Mouse (Mus musculus): ENCODE results near the gene Pgpep1l. TPM values are rescaled to one million over a fixed set of nuclear protein-coding genes. Genes with fewer than 3 reads are reported as not detected.

The Pgpep1l gene
- polyA plus RNA-seq, 1 experiment from 2014 or later: not detected

GRCm38 (mm10) chr7:68259523-68260081, 4.4 kb downstream of the Pgpep1l start:
- Histone ChIP-seq H3K27me3 (no peaks in the 10 kb centered on the region), H3K4me3 (replicated peaks) (no peak overlapping the region), H3K9ac (replicated peaks) (no peak overlapping the region), H3K4me2 (no peak overlapping the region), H3K36me3 (no peaks in the 10 kb centered on the region), H3K9me3 (no peaks in the 10 kb centered on the region), H3K27ac (no peak overlapping the region), H3K4me1 (replicated peaks) (peaks cover 31% of the 10 kb centered on the region)
- WGBS: 70% methylated on average over 6 of the region's 6 CpGs
- no peak for ATAC-seq (ENCODE audit: insufficient number of reproducible peaks, insufficient read depth, low FRiP score, low TSS enrichment, low read depth)

- peaks cover 21% of the 10 kb centered on the region for H3K4me1 ChIP-seq (replicated peaks)
- H3K36me3 ChIP-seq: no peaks in the 10 kb centered on the region
- WGBS: 76% methylated on average over 17 of the region's 17 CpGs
- no peak overlapping the region for H3K4me2 ChIP-seq
- no peaks in the 10 kb centered on the region for H3K9me3 ChIP-seq
- H3K9ac ChIP-seq (replicated peaks): no peak overlapping the region
- H3K27ac ChIP-seq: no peak overlapping the region
- no peak for ATAC-seq (ENCODE audit: insufficient number of reproducible peaks, insufficient read depth, low FRiP score, low TSS enrichment, low read depth)
- H3K27me3 ChIP-seq: no peaks in the 10 kb centered on the region
- no peak overlapping the region for H3K4me3 ChIP-seq (replicated peaks)
Measured at GRCm38 (mm10) chr7:68258326-68259150, 5.5 kb downstream of the Pgpep1l start.

GRCm38 (mm10) chr7:68257767-68258166, 6.3 kb downstream of the Pgpep1l start:
- Histone ChIP-seq H3K36me3 (no peaks in the 10 kb centered on the region), H3K27me3 (no peaks in the 10 kb centered on the region), H3K4me3 (replicated peaks) (no peak overlapping the region), H3K4me1 (replicated peaks) (peaks cover 17% of the 10 kb centered on the region), H3K9me3 (no peaks in the 10 kb centered on the region), H3K27ac (no peak overlapping the region), H3K4me2 (no peak overlapping the region), H3K9ac (replicated peaks) (no peak overlapping the region)
- ATAC-seq (ENCODE audit: insufficient number of reproducible peaks, insufficient read depth, low FRiP score, low TSS enrichment, low read depth): no peak
- 69% methylated on average over 2 of the region's 2 CpGs for WGBS

- H3K9me3 ChIP-seq: peaks cover 5% of the 10 kb centered on the region
- no peak for ATAC-seq (ENCODE audit: insufficient number of reproducible peaks, insufficient read depth, low FRiP score, low TSS enrichment, low read depth)
- no peak overlapping the region for H3K4me2 ChIP-seq
- H3K4me1 ChIP-seq (replicated peaks): peaks cover 10% of the 10 kb centered on the region
- no peaks in the 10 kb centered on the region for H3K36me3 ChIP-seq
- no peak overlapping the region for H3K9ac ChIP-seq (replicated peaks)
- WGBS: 86% methylated on average over 3 of the region's 3 CpGs
- H3K27me3 ChIP-seq: no peaks in the 10 kb centered on the region
- no peak overlapping the region for H3K27ac ChIP-seq
- no peak overlapping the region for H3K4me3 ChIP-seq (replicated peaks)
Measured at GRCm38 (mm10) chr7:68250902-68251301, 13.1 kb downstream of the Pgpep1l start.

GRCm38 (mm10) chr7:68250411-68250810, 13.6 kb downstream of the Pgpep1l start:
- H3K36me3 ChIP-seq: no peaks in the 10 kb centered on the region
- no peak for ATAC-seq (ENCODE audit: insufficient number of reproducible peaks, insufficient read depth, low FRiP score, low TSS enrichment, low read depth)
- 89% methylated on average over 1 of the region's 1 CpGs for WGBS
- no peak overlapping the region for H3K4me2 ChIP-seq
- H3K4me1 ChIP-seq (replicated peaks): peaks cover 15% of the 10 kb centered on the region
- H3K9ac ChIP-seq (replicated peaks): no peak overlapping the region
- H3K9me3 ChIP-seq: peaks cover 5% of the 10 kb centered on the region
- H3K27ac ChIP-seq: no peak overlapping the region
- H3K4me3 ChIP-seq (replicated peaks): no peak overlapping the region
- no peaks in the 10 kb centered on the region for H3K27me3 ChIP-seq

- no peak overlapping the region for H3K4me3 ChIP-seq (replicated peaks)
- no peak overlapping the region for H3K27ac ChIP-seq
- H3K4me1 ChIP-seq (replicated peaks): peaks cover 16% of the 10 kb centered on the region
- H3K9ac ChIP-seq (replicated peaks): no peak overlapping the region
- no peaks in the 10 kb centered on the region for H3K27me3 ChIP-seq
- H3K9me3 ChIP-seq: peaks cover 5% of the 10 kb centered on the region
- no peaks in the 10 kb centered on the region for H3K36me3 ChIP-seq
- no peak for ATAC-seq (ENCODE audit: insufficient number of reproducible peaks, insufficient read depth, low FRiP score, low TSS enrichment, low read depth)
- H3K4me2 ChIP-seq: no peak overlapping the region
- 39% methylated on average over 8 of the region's 8 CpGs for WGBS
Measured at GRCm38 (mm10) chr7:68246249-68246648, 17.8 kb downstream of the Pgpep1l start.

- ATAC-seq (ENCODE audit: insufficient number of reproducible peaks, insufficient read depth, low FRiP score, low TSS enrichment, low read depth): no peak
- Histone ChIP-seq H3K4me2 (no peak overlapping the region), H3K4me1 (replicated peaks) (peaks cover 16% of the 10 kb centered on the region), H3K27ac (no peak overlapping the region), H3K4me3 (replicated peaks) (no peak overlapping the region), H3K27me3 (no peaks in the 10 kb centered on the region), H3K36me3 (no peaks in the 10 kb centered on the region), H3K9ac (replicated peaks) (no peak overlapping the region), H3K9me3 (peaks cover 5% of the 10 kb centered on the region)
- WGBS: 34% methylated on average over 4 of the region's 4 CpGs
Measured at GRCm38 (mm10) chr7:68245681-68246080, 18.4 kb downstream of the Pgpep1l start.

- H3K4me1 ChIP-seq (replicated peaks): peaks cover 17% of the 10 kb centered on the region
- WGBS: 82% methylated on average over 9 of the region's 9 CpGs
- no peaks in the 10 kb centered on the region for H3K27me3 ChIP-seq
- no peak for ATAC-seq (ENCODE audit: insufficient number of reproducible peaks, insufficient read depth, low FRiP score, low TSS enrichment, low read depth)
- H3K9ac ChIP-seq (replicated peaks): no peak overlapping the region
- H3K4me3 ChIP-seq (replicated peaks): no peak overlapping the region
- no peak overlapping the region for H3K4me2 ChIP-seq
- H3K36me3 ChIP-seq: no peaks in the 10 kb centered on the region
- H3K27ac ChIP-seq: no peak overlapping the region
- no peaks in the 10 kb centered on the region for H3K9me3 ChIP-seq
Measured at GRCm38 (mm10) chr7:68241205-68241604, 22.8 kb downstream of the Pgpep1l start.

- H3K9me3 ChIP-seq: no peaks in the 10 kb centered on the region
- ATAC-seq (ENCODE audit: insufficient number of reproducible peaks, insufficient read depth, low FRiP score, low TSS enrichment, low read depth): no peak
- no peak overlapping the region for H3K4me3 ChIP-seq (replicated peaks)
- peaks cover 14% of the 10 kb centered on the region for H3K4me1 ChIP-seq (replicated peaks)
- WGBS: 63% methylated on average over 11 of the region's 11 CpGs
- no peak overlapping the region for H3K4me2 ChIP-seq
- H3K27me3 ChIP-seq: no peaks in the 10 kb centered on the region
- no peak overlapping the region for H3K27ac ChIP-seq
- no peak overlapping the region for H3K9ac ChIP-seq (replicated peaks)
- H3K36me3 ChIP-seq: no peaks in the 10 kb centered on the region
Measured at GRCm38 (mm10) chr7:68239220-68239827, 24.7 kb downstream of the Pgpep1l start.

GRCm38 (mm10) chr7:68236817-68237216, 27.2 kb downstream of the Pgpep1l start:
- Histone ChIP-seq H3K27me3 (no peaks in the 10 kb centered on the region), H3K36me3 (peaks cover under 1% of the 10 kb centered on the region; the same call in 1 of the 2 replicates), H3K4me3 (replicated peaks) (no peak overlapping the region), H3K4me2 (no peak overlapping the region), H3K9ac (replicated peaks) (no peak overlapping the region), H3K9me3 (no peaks in the 10 kb centered on the region), H3K27ac (no peak overlapping the region), H3K4me1 (replicated peaks) (peaks cover 30% of the 10 kb centered on the region)
- no peak for ATAC-seq (ENCODE audit: insufficient number of reproducible peaks, insufficient read depth, low FRiP score, low TSS enrichment, low read depth)
- WGBS: 81% methylated on average over 8 of the region's 8 CpGs

- Histone ChIP-seq H3K9ac (replicated peaks) (no peak overlapping the region), H3K4me2 (no peak overlapping the region), H3K4me3 (replicated peaks) (no peak overlapping the region), H3K27me3 (no peaks in the 10 kb centered on the region), H3K4me1 (replicated peaks) (peaks cover 26% of the 10 kb centered on the region), H3K36me3 (peaks cover 28% of the 10 kb centered on the region), H3K27ac (peak overlapping the region; percentile 32; the same call in 1 of the 2 replicates), H3K9me3 (no peaks in the 10 kb centered on the region)
- ATAC-seq (ENCODE audit: insufficient number of reproducible peaks, insufficient read depth, low FRiP score, low TSS enrichment, low read depth): no peak
- 38% methylated on average over 13 of the region's 13 CpGs for WGBS
Measured at GRCm38 (mm10) chr7:68233619-68234223, 30.3 kb downstream of the Pgpep1l start.

All from limb, embryonic 12.5 days (tissue).